Mouse (Mus musculus) lung, adult 2 months (tissue): Measurements from ENCODE around the gene Cdc42bpa. TPM values are rescaled to one million over a fixed set of nuclear protein-coding genes. Genes with fewer than 3 reads are reported as not detected.
A peak's percentile ranks its signal among the peaks of the same experiment; 100 is the strongest.

Source experiments
- DNase-seq: peaks from one replicate; pipeline ENCODE4 v3.0.0; 2022
- H3K4me1 ChIP-seq: fragments of 200-500 bp; 2 replicates; pipeline ENCODE4 v1.6.1; 2011; ENCODE audit warnings: low read length; ENCODE audit not compliant: control insufficient read depth, insufficient read depth
- H3K4me3 ChIP-seq: fragments of 200-500 bp; replicated peaks from 2 replicates; pipeline ENCODE3; 2011; ENCODE audit warnings: low read depth, mild to moderate bottlenecking, control low read depth, low read length; ENCODE audit errors: extremely low read depth
- CTCF ChIP-seq: fragments of 200-500 bp; IDR thresholded peaks from 2 replicates; pipeline ENCODE4 v1.5.1; 2011; ENCODE audit warnings: mild to moderate bottlenecking, low read length, control low read depth; ENCODE audit not compliant: insufficient read depth
- POLR2A ChIP-seq: fragments of 200-500 bp; IDR thresholded peaks from 2 replicates; pipeline ENCODE4 v1.6.1; 2011; ENCODE audit warnings: low read depth, mild to moderate bottlenecking, control low read depth, low read length, borderline replicate concordance; ENCODE audit errors: extremely low read depth
- WGBS: fragments of 180-500 bp; shearing (Covaris S2); methylation state at CpG from one replicate; pipeline ENCODE4 v1.1.7; 2018; 5-methylcytosine and 5-hydroxymethylcytosine counted together
- polyA plus RNA-seq: library from polyadenylated mRNA; depleted of rRNA; stranded (reverse); fragments of >200 nt; gene quantifications from 2 replicates; pipeline ENCODE4 v1.2.3, GENCODE M21; 2012; rRNA removed

Cdc42bpa gene
- polyA plus RNA-seq, 1 experiment = 31.9 TPM

DNA sequence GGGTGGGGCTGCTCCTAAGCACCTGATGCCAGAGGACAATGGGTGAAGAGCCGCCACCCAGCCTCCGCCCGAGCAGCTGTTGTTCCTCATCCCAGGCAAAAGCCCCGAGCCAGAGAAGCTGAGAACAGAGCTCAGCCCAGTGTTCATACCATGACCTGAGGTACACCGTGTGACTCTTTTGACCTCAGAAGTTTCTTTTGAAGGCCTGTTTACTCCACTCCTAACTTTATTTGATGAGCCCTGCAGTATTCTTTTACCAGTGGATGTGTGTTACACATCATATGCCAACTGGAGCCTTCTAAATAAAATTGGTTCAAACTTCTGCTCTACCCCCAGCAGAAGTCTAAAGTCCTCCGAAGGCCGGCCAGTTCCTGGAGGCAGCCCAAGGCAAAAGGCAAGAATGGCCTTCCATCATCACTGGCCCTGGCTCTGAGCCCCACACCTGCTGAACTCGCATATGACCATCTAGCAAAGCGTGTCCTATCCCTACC, 250.6 kb downstream of the Cdc42bpa start:
- DNase-seq = no peak
- Histone ChIP-seq H3K4me3 (no peak overlapping the region), H3K4me1 (no peaks in the 10 kb centered on the region)
- no peak for TF ChIP-seq POLR2A
- no peak for TF ChIP-seq CTCF
- WGBS = 81% methylated on average over 9 of the region's 9 CpGs

- Histone ChIP-seq H3K4me3 (no peak overlapping the region), H3K4me1 (no peaks in the 10 kb centered on the region)
- 75% methylated on average over 5 of the region's 5 CpGs for WGBS
- DNase-seq = no peak
- TF ChIP-seq CTCF (no peak), POLR2A (no peak)
Measured at GRCm38 (mm10) chr1:180212911-180213310, 252.6 kb downstream of the Cdc42bpa start.

DNA sequence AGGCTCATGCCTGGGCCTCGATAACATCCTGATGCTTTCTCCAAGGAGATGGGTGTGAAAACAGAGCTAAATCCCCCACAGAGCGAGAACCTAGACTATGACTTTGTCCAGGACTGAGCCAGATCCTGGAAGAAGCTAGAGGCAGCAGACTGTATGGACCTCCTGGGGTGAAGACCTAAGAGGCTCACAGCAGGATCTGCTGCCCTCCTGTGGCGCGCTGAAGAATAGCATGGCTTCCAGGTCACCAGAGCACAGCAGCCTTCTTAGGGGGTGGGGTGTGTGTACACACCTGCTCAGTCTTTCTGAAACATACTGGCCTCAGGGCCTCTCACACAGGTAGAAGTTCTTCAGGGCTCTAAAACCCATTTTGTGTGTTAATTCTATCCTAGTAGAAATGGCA, 254.8 kb downstream of the Cdc42bpa start:
- TF ChIP-seq CTCF (peak; percentile 98), POLR2A (no peak)
- DNase-seq = peak; percentile 69
- Histone ChIP-seq H3K4me3 (no peak overlapping the region), H3K4me1 (no peaks in the 10 kb centered on the region)
- 19% methylated on average over 4 of the region's 4 CpGs for WGBS

Other genes starting within 250 kb of the Cdc42bpa start
- 0.04 TPM in 1 of 2 replicates, not detected in the other for gene Kif28, start 215.2 kb upstream of the Cdc42bpa start, polyA plus RNA-seq
- gene Gm10518, start 157.1 kb upstream of the Cdc42bpa start, polyA plus RNA-seq = not detected in 2 replicates
- gene Ahctf1, start 156.8 kb upstream of the Cdc42bpa start, polyA plus RNA-seq = 5.3 and 6.9 TPM in 2 replicates
- 11.1 and 37.6 TPM in 2 replicates for gene Coq8a, start 239.1 kb downstream of the Cdc42bpa start, polyA plus RNA-seq